Mouse (Mus musculus): ENCODE data around the gene Rcl1. TPM values are rescaled to one million over a fixed set of nuclear protein-coding genes. Genes with fewer than 3 reads are reported as not detected.

Rcl1 gene
- polyA plus RNA-seq, 1 experiment from 2014 or later = 53.5 TPM

- Histone ChIP-seq H3K9me3 (replicated peaks; ENCODE audit: control insufficient read depth, low read length) (no peaks in the 10 kb centered on the region), H3K27ac (ENCODE audit: low read length) (peak overlapping the region; percentile 42; the same call in 1 of the 2 replicates)
- ATAC-seq (ENCODE audit: insufficient read depth, low FRiP score) = peak; percentile 0; the same call in 1 of the 2 replicates
Measured at GRCm38 (mm10) chr19:29101591-29101990, 416 bp downstream of the Rcl1 start.

DNA sequence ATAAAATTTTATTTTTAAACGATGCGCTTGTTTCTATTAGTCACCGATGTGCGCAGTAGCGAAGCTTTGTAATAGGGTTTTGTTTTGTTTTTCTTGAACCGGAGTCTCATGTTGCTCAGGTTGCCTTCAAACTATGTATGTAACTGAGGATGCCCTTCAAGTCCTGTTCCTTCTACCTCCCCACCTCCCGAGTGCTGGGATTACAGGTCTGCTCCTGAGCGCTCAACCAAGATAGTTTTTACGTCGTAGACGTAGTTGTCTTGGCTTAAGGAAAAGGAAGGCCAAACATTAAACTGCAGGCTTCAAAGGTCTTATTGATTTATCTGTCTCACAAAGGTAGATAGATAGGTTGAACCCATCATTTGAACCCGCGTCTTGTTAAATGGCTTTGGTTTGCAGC lies 923 bp downstream of the Rcl1 start:
- no peaks in the 10 kb centered on the region for H3K9me3 ChIP-seq (replicated peaks; ENCODE audit: control insufficient read depth, low read length)
- peak overlapping the region; percentile 84 for H3K4me2 ChIP-seq (ENCODE audit: low read depth, low read length)
- no peak overlapping the region for H3K27ac ChIP-seq (ENCODE audit: low read length)
- H3K9ac ChIP-seq (ENCODE audit: low read length) = peak overlapping the region; percentile 90
- peak overlapping the region; percentile 97 for H3K4me3 ChIP-seq (replicated peaks; ENCODE audit: low read length)
- H3K4me1 ChIP-seq (ENCODE audit: control insufficient read depth, insufficient read depth, low read length) = peaks cover 6% of the 10 kb centered on the region
- no peak for ATAC-seq (ENCODE audit: insufficient read depth, low FRiP score)
- 9% methylated on average over 13 of the region's 13 CpGs for WGBS
- H3K36me3 ChIP-seq (ENCODE audit: control insufficient read depth, insufficient read depth, low read length) = 0 out of 2 replicates have a peak, but pooled peaks cover 3% of the 10 kb centered on the region
- no peaks in the 10 kb centered on the region for H3K27me3 ChIP-seq (ENCODE audit: control insufficient read depth, insufficient read depth, low read length)

More at GRCm38 (mm10) chr19:29101591-29101990, 416 bp downstream of the Rcl1 start:
- peak overlapping the region; percentile 97 for H3K4me3 ChIP-seq (replicated peaks; ENCODE audit: low read length)
- no peaks in the 10 kb centered on the region for H3K36me3 ChIP-seq (ENCODE audit: control insufficient read depth, insufficient read depth, low read length)
- H3K27me3 ChIP-seq (ENCODE audit: control insufficient read depth, insufficient read depth, low read length) = no peaks in the 10 kb centered on the region
- peak overlapping the region; percentile 90 for H3K9ac ChIP-seq (ENCODE audit: low read length)
- peak overlapping the region; percentile 84 for H3K4me2 ChIP-seq (ENCODE audit: low read depth, low read length)
- peaks cover 6% of the 10 kb centered on the region for H3K4me1 ChIP-seq (ENCODE audit: control insufficient read depth, insufficient read depth, low read length)
- WGBS = 0% methylated on average over 27 of the region's 27 CpGs

DNA sequence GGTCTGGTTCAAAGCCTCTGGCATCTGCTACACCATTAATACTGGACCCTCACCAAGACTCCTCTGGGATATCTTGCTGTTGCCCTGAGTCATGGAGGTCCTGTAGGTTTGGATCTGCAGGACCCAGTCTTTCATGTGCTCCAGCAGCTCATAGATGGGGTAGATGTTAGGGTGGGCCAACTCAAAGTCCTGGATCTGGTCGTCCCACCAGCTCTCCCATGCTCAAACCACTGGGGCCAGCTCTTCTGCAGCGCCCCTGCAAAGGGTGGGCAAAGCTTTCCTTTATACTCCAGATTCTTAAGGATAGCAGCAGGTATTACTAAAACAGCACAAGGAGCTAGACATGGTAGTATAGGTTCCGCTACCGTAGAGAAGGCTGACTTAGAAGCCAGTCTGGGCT lies 4.6 kb downstream of the Rcl1 start:
- Histone ChIP-seq H3K36me3 (ENCODE audit: control insufficient read depth, insufficient read depth, low read length) (0 out of 2 replicates have a peak, but pooled peaks cover 5% of the 10 kb centered on the region), H3K9me3 (replicated peaks; ENCODE audit: control insufficient read depth, low read length) (no peaks in the 10 kb centered on the region), H3K9ac (ENCODE audit: low read length) (no peak overlapping the region), H3K27ac (ENCODE audit: low read length) (no peak overlapping the region), H3K4me3 (replicated peaks; ENCODE audit: low read length) (no peak overlapping the region), H3K4me2 (ENCODE audit: low read depth, low read length) (no peak overlapping the region), H3K27me3 (ENCODE audit: control insufficient read depth, insufficient read depth, low read length) (no peaks in the 10 kb centered on the region), H3K4me1 (ENCODE audit: control insufficient read depth, insufficient read depth, low read length) (no peaks in the 10 kb centered on the region)
- WGBS = 95% methylated on average over 4 of the region's 4 CpGs
- no peak for ATAC-seq (ENCODE audit: insufficient read depth, low FRiP score)

GRCm38 (mm10) chr19:29106261-29106660 lies 5.1 kb downstream of the Rcl1 start:
- 79% methylated on average over 5 of the region's 5 CpGs for WGBS

DNA sequence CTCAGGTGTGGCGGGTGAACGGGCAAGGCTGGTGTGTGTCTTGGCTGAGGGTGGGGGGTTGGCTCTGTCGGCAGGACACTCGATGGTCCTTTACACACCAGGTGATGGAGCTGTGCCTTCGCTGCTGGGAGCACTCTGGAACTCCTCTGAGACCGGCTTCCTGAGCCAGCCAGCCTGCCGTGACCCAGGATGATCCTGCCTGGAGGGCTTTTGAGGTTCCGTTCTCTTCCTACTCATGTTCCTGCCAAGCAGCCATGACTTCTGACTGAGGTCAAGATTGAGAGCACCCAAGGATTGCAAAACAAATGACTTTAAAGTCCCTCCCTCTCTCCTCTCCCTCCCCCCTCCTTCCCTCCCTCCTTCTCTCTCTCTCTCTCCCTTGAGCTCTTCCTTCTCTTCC lies 11.5 kb downstream of the Rcl1 start:
- Histone ChIP-seq H3K9me3 (replicated peaks; ENCODE audit: control insufficient read depth, low read length) (no peaks in the 10 kb centered on the region), H3K27ac (ENCODE audit: low read length) (no peak overlapping the region), H3K4me2 (ENCODE audit: low read depth, low read length) (no peak overlapping the region), H3K36me3 (ENCODE audit: control insufficient read depth, insufficient read depth, low read length) (no peaks in the 10 kb centered on the region), H3K4me1 (ENCODE audit: control insufficient read depth, insufficient read depth, low read length) (no peaks in the 10 kb centered on the region), H3K9ac (ENCODE audit: low read length) (no peak overlapping the region), H3K27me3 (ENCODE audit: control insufficient read depth, insufficient read depth, low read length) (no peaks in the 10 kb centered on the region), H3K4me3 (replicated peaks; ENCODE audit: low read length) (no peak overlapping the region)
- 76% methylated on average over 8 of the region's 8 CpGs for WGBS
- ATAC-seq (ENCODE audit: insufficient read depth, low FRiP score) = no peak

More at GRCm38 (mm10) chr19:29106261-29106660, 5.1 kb downstream of the Rcl1 start:
- Histone ChIP-seq H3K36me3 (ENCODE audit: control insufficient read depth, insufficient read depth, low read length) (0 out of 2 replicates have a peak, but pooled peaks cover 5% of the 10 kb centered on the region), H3K9me3 (replicated peaks; ENCODE audit: control insufficient read depth, low read length) (no peaks in the 10 kb centered on the region), H3K4me1 (ENCODE audit: control insufficient read depth, insufficient read depth, low read length) (no peaks in the 10 kb centered on the region), H3K27ac (ENCODE audit: low read length) (no peak overlapping the region), H3K4me3 (replicated peaks; ENCODE audit: low read length) (no peak overlapping the region), H3K27me3 (ENCODE audit: control insufficient read depth, insufficient read depth, low read length) (no peaks in the 10 kb centered on the region), H3K9ac (ENCODE audit: low read length) (no peak overlapping the region), H3K4me2 (ENCODE audit: low read depth, low read length) (no peak overlapping the region)
- no peak for ATAC-seq (ENCODE audit: insufficient read depth, low FRiP score)

DNA sequence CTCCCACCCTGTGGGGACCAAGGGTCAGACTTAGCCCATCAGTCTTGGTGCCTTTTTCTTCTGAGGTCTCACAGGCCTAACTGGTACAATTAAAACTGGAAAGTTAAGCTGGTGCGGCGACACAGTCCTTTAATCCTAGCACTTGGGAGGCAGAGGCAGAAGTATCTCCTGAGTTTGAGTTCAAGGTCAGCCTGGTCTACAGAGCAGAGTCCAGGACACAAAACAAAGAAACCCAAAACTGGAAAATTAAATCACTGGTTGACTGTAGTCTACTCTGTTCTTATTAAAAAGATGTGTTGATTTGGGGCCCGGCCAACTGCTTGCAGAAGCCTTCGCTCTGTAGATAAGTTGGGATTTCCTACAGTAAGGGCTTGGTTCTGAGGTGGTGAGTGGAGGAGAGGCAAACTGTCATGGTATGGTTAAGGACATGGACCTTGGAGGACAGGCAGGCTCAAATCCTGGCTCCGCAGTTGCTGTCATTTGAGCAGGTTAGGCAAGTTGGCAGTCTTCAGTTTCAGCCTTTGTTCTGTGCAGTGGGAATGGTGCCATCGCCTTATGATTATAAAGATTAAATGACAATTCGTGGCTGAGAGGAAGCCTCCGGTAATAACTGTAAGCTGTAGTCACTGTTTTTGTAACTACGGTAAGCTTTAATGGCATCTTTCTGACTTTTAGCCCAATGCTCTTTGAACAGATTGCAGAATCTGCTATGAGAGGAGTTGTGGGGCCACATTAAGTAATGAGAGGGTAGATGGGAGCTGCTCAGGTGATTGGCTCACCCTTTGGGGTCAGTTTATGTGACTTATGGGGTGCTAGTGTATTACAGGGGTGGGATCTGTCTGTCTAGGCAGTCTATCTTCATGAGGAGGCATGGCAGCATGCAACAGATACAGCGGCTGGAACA lies 12.8 kb downstream of the Rcl1 start:
- 93% methylated on average over 10 of the region's 10 CpGs for WGBS
- no peaks in the 10 kb centered on the region for H3K27me3 ChIP-seq (ENCODE audit: control insufficient read depth, insufficient read depth, low read length)
- no peaks in the 10 kb centered on the region for H3K4me1 ChIP-seq (ENCODE audit: control insufficient read depth, insufficient read depth, low read length)
- H3K9me3 ChIP-seq (replicated peaks; ENCODE audit: control insufficient read depth, low read length) = no peaks in the 10 kb centered on the region
- no peak overlapping the region for H3K27ac ChIP-seq (ENCODE audit: low read length)
- H3K4me2 ChIP-seq (ENCODE audit: low read depth, low read length) = no peak overlapping the region
- no peak overlapping the region for H3K9ac ChIP-seq (ENCODE audit: low read length)
- no peak for ATAC-seq (ENCODE audit: insufficient read depth, low FRiP score)
- peaks cover 9% of the 10 kb centered on the region; the same call in 1 of the 2 replicates for H3K36me3 ChIP-seq (ENCODE audit: control insufficient read depth, insufficient read depth, low read length)
- H3K4me3 ChIP-seq (replicated peaks; ENCODE audit: low read length) = no peak overlapping the region

GRCm38 (mm10) chr19:29116796-29117195 lies 15.6 kb downstream of the Rcl1 start:
- Histone ChIP-seq H3K27ac (ENCODE audit: low read length) (no peak overlapping the region), H3K9ac (ENCODE audit: low read length) (no peak overlapping the region), H3K27me3 (ENCODE audit: control insufficient read depth, insufficient read depth, low read length) (no peaks in the 10 kb centered on the region), H3K36me3 (ENCODE audit: control insufficient read depth, insufficient read depth, low read length) (peaks cover 13% of the 10 kb centered on the region; the same call in 1 of the 2 replicates), H3K9me3 (replicated peaks; ENCODE audit: control insufficient read depth, low read length) (no peaks in the 10 kb centered on the region), H3K4me1 (ENCODE audit: control insufficient read depth, insufficient read depth, low read length) (no peaks in the 10 kb centered on the region), H3K4me3 (replicated peaks; ENCODE audit: low read length) (no peak overlapping the region), H3K4me2 (ENCODE audit: low read depth, low read length) (no peak overlapping the region)
- no peak for ATAC-seq (ENCODE audit: insufficient read depth, low FRiP score)
- WGBS = 88% methylated on average over 6 of the region's 6 CpGs

DNA sequence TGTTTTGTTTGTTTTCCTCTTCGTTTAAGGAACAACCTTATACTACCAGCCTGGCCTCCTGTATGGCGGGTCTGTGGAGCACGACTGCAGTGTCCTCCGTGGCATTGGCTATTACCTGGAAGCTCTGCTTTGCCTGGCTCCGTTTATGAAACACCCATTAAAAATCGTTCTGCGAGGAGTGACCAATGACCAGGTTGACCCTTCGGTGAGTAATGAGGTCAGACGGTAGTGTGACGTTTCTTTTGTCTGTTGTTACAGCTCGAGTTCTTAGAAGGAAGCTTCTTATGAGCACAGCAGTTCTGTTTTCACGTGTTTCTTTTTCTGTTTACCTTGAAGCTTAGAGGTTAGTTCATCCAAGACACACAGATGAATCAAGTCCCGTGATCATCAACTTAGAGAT lies 17.0 kb downstream of the Rcl1 start:
- Histone ChIP-seq H3K4me3 (replicated peaks; ENCODE audit: low read length) (no peak overlapping the region), H3K4me1 (ENCODE audit: control insufficient read depth, insufficient read depth, low read length) (no peaks in the 10 kb centered on the region), H3K27me3 (ENCODE audit: control insufficient read depth, insufficient read depth, low read length) (no peaks in the 10 kb centered on the region), H3K9me3 (replicated peaks; ENCODE audit: control insufficient read depth, low read length) (no peaks in the 10 kb centered on the region), H3K36me3 (ENCODE audit: control insufficient read depth, insufficient read depth, low read length) (peaks cover 13% of the 10 kb centered on the region; the same call in 1 of the 2 replicates), H3K4me2 (ENCODE audit: low read depth, low read length) (no peak overlapping the region), H3K9ac (ENCODE audit: low read length) (no peak overlapping the region), H3K27ac (ENCODE audit: low read length) (no peak overlapping the region)
- ATAC-seq (ENCODE audit: insufficient read depth, low FRiP score) = no peak
- 83% methylated on average over 13 of the region's 13 CpGs for WGBS

DNA sequence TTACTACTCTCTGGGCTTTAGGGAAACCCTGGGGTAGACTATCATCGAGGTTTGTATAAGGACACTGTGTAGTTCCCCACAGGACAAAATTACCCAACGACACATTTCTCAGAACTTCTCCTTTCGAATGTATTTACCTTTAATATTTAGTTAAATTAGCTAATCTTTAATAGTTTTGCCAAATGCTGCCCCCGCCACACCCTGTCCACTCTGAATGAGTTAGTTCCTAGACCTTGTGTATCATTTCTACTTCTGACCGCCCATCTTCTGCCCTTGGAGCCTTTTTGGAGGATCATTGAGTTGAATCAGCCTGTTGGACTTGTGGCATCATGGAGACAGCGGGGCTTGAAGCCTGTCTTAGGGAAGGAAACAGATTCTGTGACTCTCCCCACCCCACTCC lies 19.1 kb downstream of the Rcl1 start:
- Histone ChIP-seq H3K4me3 (replicated peaks; ENCODE audit: low read length) (no peak overlapping the region), H3K27ac (ENCODE audit: low read length) (no peak overlapping the region), H3K9me3 (replicated peaks; ENCODE audit: control insufficient read depth, low read length) (no peaks in the 10 kb centered on the region), H3K9ac (ENCODE audit: low read length) (no peak overlapping the region), H3K27me3 (ENCODE audit: control insufficient read depth, insufficient read depth, low read length) (no peaks in the 10 kb centered on the region), H3K36me3 (ENCODE audit: control insufficient read depth, insufficient read depth, low read length) (peaks cover 13% of the 10 kb centered on the region; the same call in 1 of the 2 replicates), H3K4me1 (ENCODE audit: control insufficient read depth, insufficient read depth, low read length) (no peaks in the 10 kb centered on the region), H3K4me2 (ENCODE audit: low read depth, low read length) (no peak overlapping the region)
- WGBS = 87% methylated on average over 6 of the region's 6 CpGs
- no peak for ATAC-seq (ENCODE audit: insufficient read depth, low FRiP score)

Data from stomach, embryonic 16.5 days (tissue).